Mouse (Mus musculus): Measurements from ENCODE around the gene C130026I21Rik. TPM values are rescaled to one million over a fixed set of nuclear protein-coding genes. Genes with fewer than 3 reads are reported as not detected.

C130026I21Rik gene
- polyA plus RNA-seq, 1 experiment from 2014 or later = 0.41 TPM

- Histone ChIP-seq H3K4me2 (no peak overlapping the region), H3K27ac (no peak overlapping the region), H3K9me3 (no peaks in the 10 kb centered on the region), H3K9ac (no peak overlapping the region), H3K4me1 (no peaks in the 10 kb centered on the region), H3K27me3 (replicated peaks) (no peaks in the 10 kb centered on the region), H3K36me3 (no peaks in the 10 kb centered on the region), H3K4me3 (replicated peaks) (no peak overlapping the region)
- WGBS = 80% methylated on average over 3 of the region's 3 CpGs
- no peak for ATAC-seq (ENCODE audit: insufficient read depth, low FRiP score, low read depth)
Measured at GRCm38 (mm10) chr1:84951566-84951965, 318.8 kb downstream of the C130026I21Rik start.

- no peak overlapping the region for H3K4me2 ChIP-seq
- no peak overlapping the region for H3K4me3 ChIP-seq (replicated peaks)
- no peaks in the 10 kb centered on the region for H3K36me3 ChIP-seq
- H3K9me3 ChIP-seq = no peaks in the 10 kb centered on the region
- H3K4me1 ChIP-seq = no peaks in the 10 kb centered on the region
- no peak for ATAC-seq (ENCODE audit: insufficient read depth, low FRiP score, low read depth)
- no peak overlapping the region for H3K27ac ChIP-seq
- WGBS = 85% methylated on average over 2 of the region's 2 CpGs
- H3K27me3 ChIP-seq (replicated peaks) = no peaks in the 10 kb centered on the region
- H3K9ac ChIP-seq = no peak overlapping the region
Measured at GRCm38 (mm10) chr1:84947390-84947789, 323.0 kb downstream of the C130026I21Rik start.

- no peaks in the 10 kb centered on the region for H3K27me3 ChIP-seq (replicated peaks)
- H3K27ac ChIP-seq = no peak overlapping the region
- no peaks in the 10 kb centered on the region for H3K36me3 ChIP-seq
- no peak for ATAC-seq (ENCODE audit: insufficient read depth, low FRiP score, low read depth)
- WGBS = 78% methylated on average over 3 of the region's 3 CpGs
- H3K9ac ChIP-seq = no peak overlapping the region
- no peaks in the 10 kb centered on the region for H3K9me3 ChIP-seq
- no peaks in the 10 kb centered on the region for H3K4me1 ChIP-seq
- no peak overlapping the region for H3K4me2 ChIP-seq
- H3K4me3 ChIP-seq (replicated peaks) = no peak overlapping the region
Measured at GRCm38 (mm10) chr1:84945950-84946349, 324.4 kb downstream of the C130026I21Rik start.

DNA sequence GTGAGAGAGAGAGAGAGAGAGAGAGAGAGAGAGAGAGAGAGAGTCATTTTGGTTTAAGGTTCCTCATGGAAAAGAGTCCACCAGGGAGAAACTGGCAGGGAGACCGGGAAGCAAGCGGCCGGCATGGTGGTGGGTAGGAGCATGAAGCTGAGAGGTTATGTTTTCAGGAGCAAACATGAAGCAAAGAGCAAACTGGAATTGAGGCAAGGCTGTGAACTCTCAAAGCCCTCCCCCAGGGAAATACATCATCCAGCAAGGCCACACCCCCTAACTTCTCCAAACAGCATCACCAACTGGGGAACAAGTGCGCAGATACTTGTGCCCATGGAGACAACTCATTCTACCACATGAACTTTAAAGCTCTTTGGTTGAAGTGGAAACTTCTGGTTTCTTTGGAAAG is 326.8 kb downstream of the C130026I21Rik start:
- Histone ChIP-seq H3K27me3 (replicated peaks) (no peaks in the 10 kb centered on the region), H3K4me1 (no peaks in the 10 kb centered on the region), H3K4me2 (no peak overlapping the region), H3K4me3 (replicated peaks) (no peak overlapping the region), H3K9me3 (no peaks in the 10 kb centered on the region), H3K9ac (no peak overlapping the region), H3K27ac (no peak overlapping the region), H3K36me3 (no peaks in the 10 kb centered on the region)
- ATAC-seq (ENCODE audit: insufficient read depth, low FRiP score, low read depth) = no peak
- WGBS = 91% methylated on average over 4 of the region's 4 CpGs

Small RNAs within 50 kb of the gene (microRNA-seq; reads per million reads assigned to microRNA genes)
- not detected for gene Gm27907

Other genes with a start within 250 kb of the C130026I21Rik start
- gene Gm10553, start 170.4 kb downstream of the C130026I21Rik start, polyA plus RNA-seq (2015; fragmentation: Nextera tagmentation; extraction: Ambion mirVana) = not detected in 2 replicates
- gene A530032D15Rik, start 160.7 kb downstream of the C130026I21Rik start, polyA plus RNA-seq (2015; fragmentation: Nextera tagmentation; extraction: Ambion mirVana) = 0.17 TPM in 1 of 2 replicates, not detected in the other

Measured in stomach, embryonic 15.5 days (tissue).